Mouse (Mus musculus) liver, embryonic 11.5 days (tissue): ENCODE measurements around the gene Heatr5a. TPM values are rescaled to one million over a fixed set of nuclear protein-coding genes. Genes with fewer than 3 reads are reported as not detected.

Experiments used
- ATAC-seq: fragments of 200-750 bp; cut with Nextera tagmentation; replicated peaks from 2 replicates; pipeline ENCODE4 v1.8.0; 2017; ENCODE audit warnings: moderate number of reproducible peaks, mild to moderate bottlenecking, moderate TSS enrichment, moderate library complexity; ENCODE audit not compliant: low FRiP score
- DNase-seq: peaks from one replicate; pipeline ENCODE4 v3.0.0-alpha.2; 2017; ENCODE audit warnings: low spot score
- H3K27ac ChIP-seq: fragments of 300-500 bp; sonication (generic); 2 replicates; pipeline ENCODE4 v1.5.1; 2014; ENCODE audit warnings: mild to moderate bottlenecking, low read depth, low read length, control low read depth
- H3K27me3 ChIP-seq: fragments of 300-500 bp; sonication (generic); replicated peaks from 2 replicates; pipeline ENCODE4 v1.6.1; 2014; ENCODE audit warnings: low read length, mixed read lengths; ENCODE audit not compliant: control insufficient read depth, insufficient read depth
- H3K36me3 ChIP-seq: fragments of 300-500 bp; sonication (generic); 2 replicates; pipeline ENCODE4 v1.6.1; 2014; ENCODE audit warnings: mild to moderate bottlenecking, low read length, moderate library complexity, mixed read lengths; ENCODE audit not compliant: control insufficient read depth, insufficient read depth
- H3K4me1 ChIP-seq: fragments of 300-500 bp; sonication (generic); replicated peaks from 2 replicates; pipeline ENCODE4 v1.6.1; 2014; ENCODE audit warnings: low read length, mixed read lengths; ENCODE audit not compliant: control insufficient read depth, insufficient read depth
- H3K4me2 ChIP-seq: fragments of 300-500 bp; sonication (generic); 2 replicates; pipeline ENCODE4 v1.6.1; 2014; ENCODE audit warnings: mild to moderate bottlenecking, control low read depth, moderate library complexity
- H3K4me3 ChIP-seq: fragments of 300-500 bp; sonication (generic); 2 replicates; pipeline ENCODE4 v1.5.1; 2014; ENCODE audit warnings: low read depth, low read length, control low read depth
- H3K9ac ChIP-seq: fragments of 300-500 bp; sonication (generic); 2 replicates; pipeline ENCODE4 v1.6.1; 2014; ENCODE audit warnings: low read depth, low read length, control low read depth
- H3K9me3 ChIP-seq: fragments of 300-500 bp; sonication (generic); 2 replicates; pipeline ENCODE4 v1.6.1; 2016; ENCODE audit warnings: low read length, inconsistent platforms, mixed read lengths; ENCODE audit not compliant: control insufficient read depth
- WGBS: fragments of 180-500 bp; shearing (Covaris S2); extraction: QIAGEN DNeasy Blood & Tissue Kit; methylation state at CpG from one replicate; pipeline ENCODE4 v1.1.7; 2014; 5-methylcytosine and 5-hydroxymethylcytosine counted together
- polyA plus RNA-seq: library from polyadenylated mRNA; unstranded; fragments of >200 nt; fragmentation: Nextera tagmentation; extraction: Ambion mirVana; gene quantifications from 2 replicates; pipeline ENCODE4 v1.2.1, GENCODE M21; 2014

Gene Heatr5a
- polyA plus RNA-seq, 1 experiment from 2014 or later: 18.9 TPM

GRCm38 (mm10) chr12:51967915-51968595, 3.1 kb downstream of the Heatr5a start:
- WGBS: 77% methylated on average over 9 of the region's 9 CpGs
- ATAC-seq (no peak), DNase-seq (no peak)
- H3K36me3 ChIP-seq: no peaks in the 10 kb centered on the region
- peaks cover 9% of the 10 kb centered on the region; the same call in 1 of the 2 replicates for H3K4me1 ChIP-seq
- no peak overlapping the region for H3K4me2 ChIP-seq
- H3K9me3 ChIP-seq: no peaks in the 10 kb centered on the region
- H3K4me3 ChIP-seq: no peak overlapping the region
- H3K27ac ChIP-seq: no peak overlapping the region
- no peaks in the 10 kb centered on the region for H3K27me3 ChIP-seq
- no peak overlapping the region for H3K9ac ChIP-seq

- Histone ChIP-seq H3K27ac (no peak overlapping the region), H3K9me3 (no peaks in the 10 kb centered on the region), H3K27me3 (no peaks in the 10 kb centered on the region), H3K4me3 (no peak overlapping the region), H3K4me2 (no peak overlapping the region), H3K9ac (no peak overlapping the region), H3K36me3 (peaks cover 16% of the 10 kb centered on the region), H3K4me1 (no peaks in the 10 kb centered on the region)
- DNase-seq: no peak
- 89% methylated on average over 6 of the region's 6 CpGs for WGBS
- no peak for ATAC-seq
Observed at GRCm38 (mm10) chr12:51957626-51958025, 13.5 kb downstream of the Heatr5a start.

DNA sequence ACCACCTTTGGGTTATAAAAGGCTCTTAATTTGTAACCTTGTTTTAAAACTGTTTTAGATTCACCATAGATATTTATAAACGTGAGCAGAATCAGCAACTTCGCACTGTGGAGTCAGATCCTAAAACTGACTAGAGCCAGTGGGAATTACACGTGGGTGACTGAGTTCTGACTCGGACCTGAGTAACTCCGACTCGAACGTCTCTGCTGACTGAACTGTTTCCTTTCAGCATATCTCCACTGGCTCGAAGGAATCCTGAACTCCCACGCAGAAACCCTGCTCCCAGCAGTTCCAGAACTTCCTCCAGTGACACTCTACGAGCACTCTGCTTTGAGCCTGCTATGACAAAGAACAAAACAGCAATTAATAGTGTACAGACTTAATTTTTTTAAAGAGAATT, 18.8 kb downstream of the Heatr5a start:
- no peak for ATAC-seq
- no peak for DNase-seq
- Histone ChIP-seq H3K27me3 (no peaks in the 10 kb centered on the region), H3K9me3 (no peaks in the 10 kb centered on the region), H3K4me2 (no peak overlapping the region), H3K9ac (no peak overlapping the region), H3K4me3 (no peak overlapping the region), H3K27ac (no peak overlapping the region), H3K4me1 (no peaks in the 10 kb centered on the region), H3K36me3 (peaks cover 41% of the 10 kb centered on the region)
- 84% methylated on average over 10 of the region's 10 CpGs for WGBS

GRCm38 (mm10) chr12:51947498-51947945, 23.6 kb downstream of the Heatr5a start:
- Histone ChIP-seq H3K36me3 (peaks cover 45% of the 10 kb centered on the region), H3K27me3 (no peaks in the 10 kb centered on the region), H3K9ac (no peak overlapping the region), H3K27ac (no peak overlapping the region), H3K4me1 (no peaks in the 10 kb centered on the region), H3K4me2 (no peak overlapping the region), H3K4me3 (no peak overlapping the region), H3K9me3 (no peaks in the 10 kb centered on the region)
- WGBS: 90% methylated on average over 10 of the region's 10 CpGs
- ATAC-seq (no peak), DNase-seq (no peak)

DNA sequence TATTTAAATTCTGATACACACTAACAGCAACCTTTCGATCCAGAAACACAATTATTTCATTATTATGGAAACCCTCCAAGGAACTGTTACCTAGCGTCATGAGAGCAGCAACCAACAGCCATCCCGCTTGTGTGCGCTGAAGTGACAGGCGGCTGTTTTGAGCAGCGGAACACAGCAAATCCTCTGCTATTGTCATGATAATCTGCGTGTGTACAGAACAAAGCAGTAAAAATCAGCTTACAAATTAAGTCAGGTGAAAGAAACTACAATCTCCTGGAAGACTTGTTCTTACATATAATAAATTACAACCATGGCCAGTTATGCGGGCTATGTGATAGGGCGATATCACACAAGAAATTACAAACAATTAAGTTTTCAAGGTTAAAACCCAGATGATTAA, 25.8 kb downstream of the Heatr5a start:
- H3K4me2 ChIP-seq: no peak overlapping the region
- H3K4me1 ChIP-seq: no peaks in the 10 kb centered on the region
- WGBS: 94% methylated on average over 9 of the region's 9 CpGs
- no peak overlapping the region for H3K27ac ChIP-seq
- no peak overlapping the region for H3K4me3 ChIP-seq
- no peaks in the 10 kb centered on the region for H3K27me3 ChIP-seq
- H3K9ac ChIP-seq: no peak overlapping the region
- peaks cover 31% of the 10 kb centered on the region for H3K36me3 ChIP-seq
- no peak for DNase-seq
- H3K9me3 ChIP-seq: no peaks in the 10 kb centered on the region
- ATAC-seq: no peak

DNA sequence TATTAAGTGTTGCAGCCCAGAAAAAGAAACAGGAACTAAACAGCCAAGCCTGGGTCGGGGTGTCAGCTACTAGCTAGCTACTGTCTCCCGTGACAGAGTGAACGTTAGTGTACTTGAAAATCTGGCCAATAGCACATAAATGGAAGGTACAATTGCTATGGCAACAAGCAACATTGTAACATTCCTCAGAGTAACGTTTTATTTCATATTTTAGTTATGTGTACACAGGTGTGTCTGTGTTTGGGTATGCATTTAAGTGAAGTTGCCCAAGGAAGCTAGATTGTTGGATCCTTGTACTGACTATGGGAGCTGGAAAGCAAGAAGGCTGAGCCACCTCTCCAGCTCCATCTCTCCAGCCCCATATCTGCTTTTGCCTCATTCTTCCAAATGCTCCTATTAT, 31.3 kb downstream of the Heatr5a start:
- Histone ChIP-seq H3K27ac (no peak overlapping the region), H3K27me3 (no peaks in the 10 kb centered on the region), H3K36me3 (peaks cover 20% of the 10 kb centered on the region; the same call in 1 of the 2 replicates), H3K9me3 (no peaks in the 10 kb centered on the region), H3K4me1 (no peaks in the 10 kb centered on the region), H3K4me3 (no peak overlapping the region), H3K9ac (no peak overlapping the region), H3K4me2 (no peak overlapping the region)
- DNase-seq: no peak
- no peak for ATAC-seq
- WGBS: 79% methylated on average over 4 of the region's 4 CpGs

- no peak overlapping the region for H3K9ac ChIP-seq
- H3K4me2 ChIP-seq: no peak overlapping the region
- H3K4me3 ChIP-seq: no peak overlapping the region
- H3K27me3 ChIP-seq: no peaks in the 10 kb centered on the region
- DNase-seq (no peak), ATAC-seq (no peak)
- no peaks in the 10 kb centered on the region for H3K4me1 ChIP-seq
- no peaks in the 10 kb centered on the region for H3K9me3 ChIP-seq
- H3K27ac ChIP-seq: no peak overlapping the region
- peaks cover 17% of the 10 kb centered on the region for H3K36me3 ChIP-seq
- 85% methylated on average over 6 of the region's 6 CpGs for WGBS
Observed at GRCm38 (mm10) chr12:51937938-51938337, 33.2 kb downstream of the Heatr5a start.

- 96% methylated on average over 2 of the region's 2 CpGs for WGBS
- Histone ChIP-seq H3K27me3 (no peaks in the 10 kb centered on the region), H3K9me3 (no peaks in the 10 kb centered on the region), H3K9ac (no peak overlapping the region), H3K27ac (no peak overlapping the region), H3K4me1 (no peaks in the 10 kb centered on the region), H3K36me3 (peaks cover 6% of the 10 kb centered on the region), H3K4me3 (no peak overlapping the region), H3K4me2 (no peak overlapping the region)
- no peak for DNase-seq
- ATAC-seq: no peak
Observed at GRCm38 (mm10) chr12:51929630-51930029, 41.5 kb downstream of the Heatr5a start.

GRCm38 (mm10) chr12:51917191-51917590, 53.9 kb downstream of the Heatr5a start:
- Histone ChIP-seq H3K9ac (no peak overlapping the region), H3K27ac (no peak overlapping the region), H3K4me2 (no peak overlapping the region), H3K27me3 (no peaks in the 10 kb centered on the region), H3K36me3 (peaks cover 26% of the 10 kb centered on the region), H3K4me3 (no peak overlapping the region), H3K9me3 (no peaks in the 10 kb centered on the region), H3K4me1 (no peaks in the 10 kb centered on the region)
- DNase-seq: no peak
- WGBS: 82% methylated on average over 2 of the region's 2 CpGs
- ATAC-seq: no peak
